Mouse (Mus musculus): ENCODE measurements around the gene Gga3.

DNA sequence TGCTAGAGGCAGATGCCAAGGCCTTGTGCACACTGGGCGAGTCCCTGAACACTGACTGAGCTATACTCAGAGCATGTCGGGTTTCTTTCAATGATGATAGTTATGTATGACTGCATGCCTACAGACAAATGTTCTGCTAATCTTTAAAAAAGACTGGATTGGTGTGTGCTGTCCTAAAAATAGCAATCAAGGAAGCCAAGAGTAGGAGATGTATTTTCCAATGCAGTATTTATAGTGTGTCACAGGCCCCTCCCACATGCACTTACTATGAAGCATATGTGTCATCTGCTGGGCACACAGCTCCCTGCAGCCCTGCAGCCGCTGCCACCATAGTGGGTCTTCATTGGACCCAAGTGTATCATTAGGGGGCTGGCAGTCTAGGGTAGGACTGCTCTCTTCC lies 49.3 kb upstream of the Gga3 start:
- TF ChIP-seq POLR2A (IDR thresholded peaks at IDR 0.05; ENCODE audit: control insufficient read depth, extremely low read depth, insufficient read depth, low read length, poor library complexity) (no peak), CTCF (IDR thresholded peaks at IDR 0.05; ENCODE audit: borderline replicate concordance, control insufficient read depth, extremely low read depth, insufficient read depth, low read length, poor library complexity) (no peak)

All from thymus, adult 2 months (tissue).